Mouse (Mus musculus) embryonic facial prominence, embryonic 14.5 days (tissue): Measurements from ENCODE around the gene Tapbp. TPM values are rescaled to one million over a fixed set of nuclear protein-coding genes. Genes with fewer than 3 reads are reported as not detected.

Experiments
- ATAC-seq: fragments of 200-750 bp; cut with Nextera tagmentation; 2 replicates; pipeline ENCODE4 v1.8.0; 2017; ENCODE audit warnings: low read depth, moderate number of reproducible peaks, moderate TSS enrichment
- DNase-seq: peaks from one replicate; pipeline ENCODE4 v3.0.0-alpha.2; 2015; ENCODE audit warnings: low spot score
- H3K27ac ChIP-seq: fragments of 300-500 bp; sonication (generic); replicated peaks from 2 replicates; pipeline ENCODE4 v1.5.1; 2014; ENCODE audit warnings: low read depth, mild to moderate bottlenecking, low read length, moderate library complexity
- H3K27me3 ChIP-seq: fragments of 300-500 bp; sonication (generic); replicated peaks from 2 replicates; pipeline ENCODE4 v1.6.1; 2014; ENCODE audit warnings: low read length; ENCODE audit not compliant: control insufficient read depth, insufficient read depth
- H3K36me3 ChIP-seq: fragments of 300-500 bp; sonication (generic); 2 replicates; pipeline ENCODE4 v1.6.1; 2014; ENCODE audit warnings: low read length, mixed read lengths; ENCODE audit not compliant: control insufficient read depth, insufficient read depth
- H3K4me1 ChIP-seq: fragments of 300-500 bp; sonication (generic); 2 replicates; pipeline ENCODE4 v1.6.1; 2014; ENCODE audit warnings: antibody characterized with exemption, low read length; ENCODE audit not compliant: control insufficient read depth, insufficient read depth
- H3K4me2 ChIP-seq: fragments of 300-500 bp; sonication (generic); 2 replicates; pipeline ENCODE4 v1.6.1; 2014; ENCODE audit warnings: low read depth, mild to moderate bottlenecking, low read length, moderate library complexity, mixed read lengths
- H3K4me3 ChIP-seq: fragments of 300-500 bp; sonication (generic); 2 replicates; pipeline ENCODE4 v1.5.1; 2014; ENCODE audit warnings: low read depth, mild to moderate bottlenecking, low read length
- H3K9ac ChIP-seq: fragments of 300-500 bp; sonication (generic); 2 replicates; pipeline ENCODE4 v1.6.1; 2014; ENCODE audit warnings: low read depth, mild to moderate bottlenecking, low read length, moderate library complexity, mixed read lengths
- H3K9me3 ChIP-seq: fragments of 300-500 bp; sonication (generic); 2 replicates; pipeline ENCODE4 v1.6.1; 2016; ENCODE audit warnings: low read length; ENCODE audit not compliant: control insufficient read depth
- WGBS: fragments of 180-500 bp; shearing (Covaris S2); extraction: QIAGEN DNeasy Blood & Tissue Kit; methylation state at CpG from one replicate; pipeline ENCODE4 v1.1.7; 2014; 5-methylcytosine and 5-hydroxymethylcytosine counted together
- polyA plus RNA-seq: library from polyadenylated mRNA; unstranded; fragments of >200 nt; fragmentation: Nextera tagmentation; extraction: Ambion mirVana; gene quantifications from 2 replicates; pipeline ENCODE4 v1.2.1, GENCODE M21; 2014

Tapbp gene
- polyA plus RNA-seq, 1 experiment from 2014 or later = 31.9 TPM

- peak overlapping the region; percentile 70 for H3K4me2 ChIP-seq
- ATAC-seq (peak; percentile 1; the same call in 1 of the 2 replicates), DNase-seq (peak; percentile 83)
- peak overlapping the region; percentile 66 for H3K9ac ChIP-seq
- H3K4me1 ChIP-seq = peaks cover 10% of the 10 kb centered on the region
- WGBS = 2% methylated on average over 14 of the region's 20 CpGs
- H3K9me3 ChIP-seq = no peaks in the 10 kb centered on the region
- peak overlapping the region; percentile 76 for H3K27ac ChIP-seq
- peaks cover 46% of the 10 kb centered on the region for H3K36me3 ChIP-seq
- peak overlapping the region; percentile 51 for H3K4me3 ChIP-seq
- no peaks in the 10 kb centered on the region for H3K27me3 ChIP-seq
These were observed 595 bp downstream of the Tapbp start for GRCm38 (mm10) chr17:33916294-33916693.

GRCm38 (mm10) chr17:33916847-33917655 lies 1.4 kb downstream of the Tapbp start:
- H3K4me3 ChIP-seq = peak overlapping the region; percentile 51
- peaks cover 39% of the 10 kb centered on the region for H3K36me3 ChIP-seq
- DNase-seq (no peak), ATAC-seq (no peak)
- no peak overlapping the region for H3K27ac ChIP-seq
- WGBS = 70% methylated on average over 31 of the region's 31 CpGs
- no peaks in the 10 kb centered on the region for H3K27me3 ChIP-seq
- H3K9me3 ChIP-seq = no peaks in the 10 kb centered on the region
- H3K4me2 ChIP-seq = peak overlapping the region; percentile 70
- H3K9ac ChIP-seq = peak overlapping the region; percentile 66; the same call in 1 of the 2 replicates
- peaks cover 10% of the 10 kb centered on the region for H3K4me1 ChIP-seq

- no peaks in the 10 kb centered on the region for H3K27me3 ChIP-seq
- H3K4me1 ChIP-seq = peaks cover 10% of the 10 kb centered on the region
- ATAC-seq (no peak), DNase-seq (no peak)
- no peak overlapping the region for H3K4me3 ChIP-seq
- no peaks in the 10 kb centered on the region for H3K9me3 ChIP-seq
- H3K36me3 ChIP-seq = peaks cover 32% of the 10 kb centered on the region
- no peak overlapping the region for H3K9ac ChIP-seq
- 82% methylated on average over 18 of the region's 18 CpGs for WGBS
- no peak overlapping the region for H3K4me2 ChIP-seq
- H3K27ac ChIP-seq = no peak overlapping the region
These were observed 2.1 kb downstream of the Tapbp start for GRCm38 (mm10) chr17:33917656-33918292.

GRCm38 (mm10) chr17:33918293-33919203 lies 2.8 kb downstream of the Tapbp start:
- WGBS = 61% methylated on average over 32 of the region's 37 CpGs
- Histone ChIP-seq H3K9ac (no peak overlapping the region; the same call in 1 of the 2 replicates), H3K36me3 (peaks cover 26% of the 10 kb centered on the region), H3K4me2 (peak overlapping the region; percentile 97), H3K4me3 (peak overlapping the region; percentile 66), H3K27me3 (no peaks in the 10 kb centered on the region), H3K4me1 (peaks cover 10% of the 10 kb centered on the region), H3K27ac (0 out of 2 replicates have a peak overlapping the region, but pooled peaks have one; percentile 46), H3K9me3 (no peaks in the 10 kb centered on the region)
- ATAC-seq = no peak
- DNase-seq = no peak

- ATAC-seq (no peak), DNase-seq (peak; percentile 69)
- H3K36me3 ChIP-seq = peaks cover 15% of the 10 kb centered on the region; the same call in 1 of the 2 replicates
- peaks cover 10% of the 10 kb centered on the region for H3K4me1 ChIP-seq
- peak overlapping the region; percentile 68 for H3K9ac ChIP-seq
- peak overlapping the region; percentile 97 for H3K4me2 ChIP-seq
- WGBS = under 1% methylated on average over 48 of the region's 52 CpGs
- H3K9me3 ChIP-seq = no peaks in the 10 kb centered on the region
- peak overlapping the region; percentile 66 for H3K4me3 ChIP-seq
- peak overlapping the region; percentile 46 for H3K27ac ChIP-seq
- H3K27me3 ChIP-seq = no peaks in the 10 kb centered on the region
These were observed 3.9 kb downstream of the Tapbp start for GRCm38 (mm10) chr17:33919351-33920281.

- peak; percentile 17; the same call in 1 of the 2 replicates for ATAC-seq
These were observed 4.8 kb downstream of the Tapbp start for GRCm38 (mm10) chr17:33920282-33921097.

GRCm38 (mm10) chr17:33921361-33921760 lies 5.7 kb downstream of the Tapbp start:
- H3K4me3 ChIP-seq = no peak overlapping the region

More at GRCm38 (mm10) chr17:33920282-33921097, 4.8 kb downstream of the Tapbp start:
- H3K27ac ChIP-seq = no peak overlapping the region; the same call in 1 of the 2 replicates
- no peaks in the 10 kb centered on the region for H3K27me3 ChIP-seq
- no peaks in the 10 kb centered on the region for H3K9me3 ChIP-seq
- WGBS = 1% methylated on average over 36 of the region's 36 CpGs
- peaks cover 9% of the 10 kb centered on the region; the same call in 1 of the 2 replicates for H3K36me3 ChIP-seq
- H3K4me3 ChIP-seq = peak overlapping the region; percentile 66
- H3K4me2 ChIP-seq = peak overlapping the region; percentile 97
- DNase-seq = peak; percentile 89
- peak overlapping the region; percentile 68 for H3K9ac ChIP-seq
- H3K4me1 ChIP-seq = peaks cover 5% of the 10 kb centered on the region

More at GRCm38 (mm10) chr17:33921361-33921760, 5.7 kb downstream of the Tapbp start:
- H3K4me2 ChIP-seq = no peak overlapping the region
- ATAC-seq (no peak), DNase-seq (no peak)
- H3K9ac ChIP-seq = no peak overlapping the region
- no peaks in the 10 kb centered on the region for H3K27me3 ChIP-seq
- H3K36me3 ChIP-seq = peaks cover 14% of the 10 kb centered on the region; the same call in 1 of the 2 replicates
- WGBS = 76% methylated on average over 7 of the region's 7 CpGs
- no peak overlapping the region for H3K27ac ChIP-seq
- peaks cover 5% of the 10 kb centered on the region for H3K4me1 ChIP-seq
- H3K9me3 ChIP-seq = no peaks in the 10 kb centered on the region
